Mouse (Mus musculus) heart, postnatal 0 days (tissue): ENCODE measurements around the gene Taf6l. TPM values are rescaled to one million over a fixed set of nuclear protein-coding genes. Genes with fewer than 3 reads are reported as not detected.

Source experiments
- ATAC-seq: fragments of 200-750 bp; cut with Nextera tagmentation; 2 replicates; pipeline ENCODE4 v1.8.0; 2017; ENCODE audit warnings: low read depth, moderate number of reproducible peaks, moderate library complexity; ENCODE audit not compliant: insufficient read depth
- DNase-seq: peaks from one replicate; pipeline ENCODE4 v3.0.0-alpha.2; 2016; ENCODE audit warnings: low spot score
- H3K27ac ChIP-seq: fragments of 300-500 bp; sonication (generic); 2 replicates; pipeline ENCODE4 v1.5.1; 2014; ENCODE audit warnings: low read depth, mild to moderate bottlenecking
- H3K27me3 ChIP-seq: fragments of 300-500 bp; sonication (generic); 2 replicates; pipeline ENCODE4 v1.6.1; 2014; ENCODE audit warnings: low read length, mixed read lengths; ENCODE audit not compliant: control insufficient read depth, insufficient read depth
- H3K36me3 ChIP-seq: fragments of 300-500 bp; sonication (generic); replicated peaks from 2 replicates; pipeline ENCODE4 v1.6.1; 2014; ENCODE audit warnings: low read length, mixed read lengths; ENCODE audit not compliant: control insufficient read depth, insufficient read depth
- H3K4me1 ChIP-seq: fragments of 300-500 bp; sonication (generic); 2 replicates; pipeline ENCODE4 v1.6.1; 2014; ENCODE audit warnings: antibody characterized with exemption; ENCODE audit not compliant: control insufficient read depth, insufficient read depth
- H3K4me2 ChIP-seq: fragments of 300-500 bp; sonication (generic); 2 replicates; pipeline ENCODE4 v1.6.1; 2014; ENCODE audit warnings: low read depth, mild to moderate bottlenecking, low read length, moderate library complexity
- H3K4me3 ChIP-seq: fragments of 300-500 bp; sonication (generic); 2 replicates; pipeline ENCODE4 v1.5.1; 2014; ENCODE audit warnings: low read depth, low read length
- H3K9ac ChIP-seq: fragments of 300-500 bp; sonication (generic); replicated peaks from 2 replicates; pipeline ENCODE4 v1.6.1; 2014; ENCODE audit warnings: low read depth, low read length, mixed read lengths
- H3K9me3 ChIP-seq: fragments of 300-500 bp; sonication (generic); replicated peaks from 2 replicates; pipeline ENCODE4 v1.6.1; 2016; ENCODE audit warnings: low read length; ENCODE audit not compliant: control insufficient read depth
- CTCF ChIP-seq: IDR thresholded peaks from 2 replicates; pipeline ENCODE4 v1.5.1; 2016; ENCODE audit warnings: antibody characterized with exemption, control low read depth, low read depth
- EP300 ChIP-seq: IDR thresholded peaks from 2 replicates; pipeline ENCODE4 v1.6.1; 2016; ENCODE audit warnings: antibody characterized with exemption, low read depth
- WGBS: fragments of 180-500 bp; shearing (Covaris S2); extraction: QIAGEN DNeasy Blood & Tissue Kit; methylation state at CpG from one replicate; pipeline ENCODE4 v1.1.7; 2014; 5-methylcytosine and 5-hydroxymethylcytosine counted together
- polyA plus RNA-seq: library from polyadenylated mRNA; unstranded; fragments of >200 nt; fragmentation: Nextera tagmentation; extraction: Ambion mirVana; gene quantifications from 2 replicates; pipeline ENCODE4 v1.2.1, GENCODE M21; 2015
- total RNA-seq: library from RNA; depleted of rRNA; stranded (reverse); fragments of >200 nt; gene quantifications from 2 replicates; pipeline ENCODE4 v1.2.3, GENCODE M21; 2014; ENCODE audit warnings: low replicate concordance

Taf6l gene
- total and polyA plus RNA-seq, 2 experiments from 2014 or later = 12.8 to 14.9 TPM

- H3K27me3 ChIP-seq = no peaks in the 10 kb centered on the region
- WGBS = 100% methylated on average over 1 of the region's 1 CpGs
- H3K9me3 ChIP-seq = no peaks in the 10 kb centered on the region
- peaks cover 12% of the 10 kb centered on the region for H3K4me1 ChIP-seq
- no peak for ATAC-seq
- peaks cover 77% of the 10 kb centered on the region for H3K36me3 ChIP-seq
- no peak overlapping the region for H3K4me2 ChIP-seq
- no peak overlapping the region for H3K9ac ChIP-seq
- no peak overlapping the region for H3K4me3 ChIP-seq
- no peak overlapping the region for H3K27ac ChIP-seq
- TF ChIP-seq EP300 (no peak), CTCF (no peak)
- DNase-seq = no peak
These were observed 40.8 kb downstream of the Taf6l start for GRCm38 (mm10) chr19:8745382-8745781.

- 10% methylated on average over 14 of the region's 14 CpGs for WGBS
- Histone ChIP-seq H3K36me3 (peaks cover 70% of the 10 kb centered on the region), H3K4me1 (peaks cover 12% of the 10 kb centered on the region), H3K4me2 (peak overlapping the region; percentile 93), H3K9me3 (no peaks in the 10 kb centered on the region), H3K4me3 (peak overlapping the region; percentile 85), H3K27ac (peak overlapping the region; percentile 97), H3K27me3 (no peaks in the 10 kb centered on the region), H3K9ac (peak overlapping the region; percentile 89)
- DNase-seq (no peak), ATAC-seq (no peak)
- TF ChIP-seq CTCF (no peak), EP300 (no peak)
These were observed 44.0 kb downstream of the Taf6l start for GRCm38 (mm10) chr19:8742176-8742575.

GRCm38 (mm10) chr19:8741243-8741869 lies 44.9 kb downstream of the Taf6l start, which contains the start of gene Stx5a:
Gene Stx5a (plus strand): TSS chr19:8741413.
- peak; percentile 99 for DNase-seq
- WGBS = under 1% methylated on average over 36 of the region's 36 CpGs
- Histone ChIP-seq H3K36me3 (peaks cover 62% of the 10 kb centered on the region), H3K27ac (peak within 1 kb of the TSS; percentile 97), H3K27me3 (no peaks in the 10 kb centered on the region), H3K4me2 (peak within 1 kb of the TSS; percentile 93), H3K4me3 (peak within 1 kb of the TSS; percentile 85), H3K9me3 (no peaks in the 10 kb centered on the region), H3K4me1 (peaks cover 12% of the 10 kb centered on the region), H3K9ac (peak within 1 kb of the TSS; percentile 89)
- peak; percentile 97 for ATAC-seq
- TF ChIP-seq CTCF = no peak
- TF ChIP-seq EP300 = peak; percentile 82; the same call in 1 of the 2 replicates

- peak within 1 kb of the TSS; percentile 97 for H3K27ac ChIP-seq
- 70% methylated on average over 14 of the region's 14 CpGs for WGBS
- peak within 1 kb of the TSS; percentile 89 for H3K9ac ChIP-seq
- TF ChIP-seq CTCF = no peak
- TF ChIP-seq EP300 = no peak
- H3K4me3 ChIP-seq = peak within 1 kb of the TSS; percentile 85
- no peaks in the 10 kb centered on the region for H3K27me3 ChIP-seq
- DNase-seq = no peak
- H3K36me3 ChIP-seq = peaks cover 54% of the 10 kb centered on the region
- peaks cover 12% of the 10 kb centered on the region for H3K4me1 ChIP-seq
- ATAC-seq = no peak
- H3K4me2 ChIP-seq = peak within 1 kb of the TSS; percentile 93
- H3K9me3 ChIP-seq = no peaks in the 10 kb centered on the region
These were observed 45.6 kb downstream of the Taf6l start, which contains the start of gene 1700092M07Rik for GRCm38 (mm10) chr19:8740603-8741002. Gene 1700092M07Rik (plus strand): TSS chr19:8740718.

- H3K36me3 ChIP-seq = peaks cover 45% of the 10 kb centered on the region
- DNase-seq = no peak
- H3K9ac ChIP-seq = no peak overlapping the region
- no peak overlapping the region for H3K4me2 ChIP-seq
- H3K9me3 ChIP-seq = no peaks in the 10 kb centered on the region
- H3K4me1 ChIP-seq = peaks cover 17% of the 10 kb centered on the region
- H3K27ac ChIP-seq = no peak overlapping the region
- no peaks in the 10 kb centered on the region for H3K27me3 ChIP-seq
- 86% methylated on average over 6 of the region's 6 CpGs for WGBS
- TF ChIP-seq CTCF = no peak
- TF ChIP-seq EP300 = no peak
- no peak overlapping the region for H3K4me3 ChIP-seq
- no peak for ATAC-seq
These were observed 46.6 kb downstream of the Taf6l start for GRCm38 (mm10) chr19:8739646-8740045.
